Mouse (Mus musculus): ENCODE measurements around the gene Capzb. TPM values are rescaled to one million over a fixed set of nuclear protein-coding genes. Genes with fewer than 3 reads are reported as not detected.

The Capzb gene
- total and polyA plus RNA-seq, 3 experiments = 86.4 to 388 (median 160) TPM

GRCm38 (mm10) chr4:139242607-139242955, 49.9 kb downstream of the Capzb start:
- in situ Hi-C loops (cut with MboI; ENCODE audit: low pct_ligation_motif_present, low pct_unique_long_range_greater_than_20kb, low sequenced_read_pairs) = no loop called here
- no peak overlapping the region for H3K27ac ChIP-seq (ENCODE audit: insufficient read depth, low read depth)
- no peaks in the 10 kb centered on the region for H3K27me3 ChIP-seq (replicated peaks)
- H3K79me2 ChIP-seq (replicated peaks; ENCODE audit: control insufficient read depth, extremely low read depth, insufficient read depth, poor library complexity, severe bottlenecking) = no peaks in the 10 kb centered on the region; the same call in none of the 2 replicates
- no peaks in the 10 kb centered on the region for H3K9me3 ChIP-seq (replicated peaks; ENCODE audit: low read length)
- TF ChIP-seq CHD2 (IDR thresholded peaks at IDR 0.05; ENCODE audit: low read length) (no peak), USF1 (IDR thresholded peaks at IDR 0.05; ENCODE audit: low read depth, low read length) (no peak), SIN3A (IDR thresholded peaks at IDR 0.05; ENCODE audit: low read length) (no peak), MAFK (IDR thresholded peaks at IDR 0.05; ENCODE audit: insufficient replicate concordance, low read length) (no peak), POLR2AphosphoS2 (IDR thresholded peaks at IDR 0.05; ENCODE audit: low read depth, low read length) (no peak), ELF1 (IDR thresholded peaks at IDR 0.05; ENCODE audit: low read depth, low read length) (no peak), BHLHE40 (IDR thresholded peaks at IDR 0.05; ENCODE audit: low read depth, low read length) (no peak), USF2 (conservative IDR thresholded peaks at IDR 0.05; ENCODE audit: low read depth, low read length) (no peak), CTCF (conservative IDR thresholded peaks at IDR 0.05 in 1 of 2, IDR thresholded peaks at IDR 0.05 in 1 of 2; ENCODE audit: low read depth in 2 of 2, low read length in 2 of 2) (no peak), GABPA (IDR thresholded peaks at IDR 0.05; ENCODE audit: insufficient replicate concordance, low read depth, low read length) (no peak), NELFE (IDR thresholded peaks at IDR 0.05; ENCODE audit: low read depth, low read length) (no peak), HCFC1 (IDR thresholded peaks at IDR 0.05; ENCODE audit: low read depth, low read length) (no peak), RCOR1 (conservative IDR thresholded peaks at IDR 0.05; ENCODE audit: low read depth, low read length) (no peak), IRF4 (IDR thresholded peaks at IDR 0.05; ENCODE audit: low read depth, low read length) (no peak), JUND (conservative IDR thresholded peaks at IDR 0.05; ENCODE audit: low read depth, low read length) (no peak), ZMIZ1 (IDR thresholded peaks at IDR 0.05; ENCODE audit: low read depth, low read length) (no peak), TBP (conservative IDR thresholded peaks at IDR 0.05; ENCODE audit: low read depth, low read length) (no peak), RAD21 (IDR thresholded peaks at IDR 0.05; ENCODE audit: low read depth, low read length) (no peak), MAX (IDR thresholded peaks at IDR 0.05; ENCODE audit: low read length) (no peak), ZC3H11A (IDR thresholded peaks at IDR 0.05; ENCODE audit: low read depth, low read length) (no peak)
- no peak for DNase-seq (ENCODE audit: extremely low read depth)
- no peak overlapping the region for H3K4me3 ChIP-seq (replicated peaks in 1 of 3; ENCODE audit: low read depth in 2 of 3, low read length in 2 of 3, poor library complexity in 1 of 3)
- dilution Hi-C loops (cut with MboI; ENCODE audit: extremely low pct_ligation_motif_present, extremely low pct_unique_long_range_greater_than_20kb, low sequenced_read_pairs) = no loop called here
- H3K9ac ChIP-seq (ENCODE audit: insufficient read depth, low read depth) = no peak overlapping the region
- H3K4me1 ChIP-seq (ENCODE audit: control insufficient read depth in 1 of 2, insufficient read depth in 2 of 2) = peaks cover 0 to 22% of the 10 kb centered on the region in 2 experiments; a peak in 2 of 4 replicates
- H3K36me3 ChIP-seq (replicated peaks in 1 of 2; ENCODE audit: control insufficient read depth in 1 of 2, insufficient read depth in 1 of 2, low read length in 1 of 2) = peaks cover 55 to 99% of the 10 kb centered on the region in 2 experiments
- H3K4me2 ChIP-seq (ENCODE audit: insufficient read depth, low read depth, poor library complexity, severe bottlenecking) = no peak overlapping the region

DNA sequence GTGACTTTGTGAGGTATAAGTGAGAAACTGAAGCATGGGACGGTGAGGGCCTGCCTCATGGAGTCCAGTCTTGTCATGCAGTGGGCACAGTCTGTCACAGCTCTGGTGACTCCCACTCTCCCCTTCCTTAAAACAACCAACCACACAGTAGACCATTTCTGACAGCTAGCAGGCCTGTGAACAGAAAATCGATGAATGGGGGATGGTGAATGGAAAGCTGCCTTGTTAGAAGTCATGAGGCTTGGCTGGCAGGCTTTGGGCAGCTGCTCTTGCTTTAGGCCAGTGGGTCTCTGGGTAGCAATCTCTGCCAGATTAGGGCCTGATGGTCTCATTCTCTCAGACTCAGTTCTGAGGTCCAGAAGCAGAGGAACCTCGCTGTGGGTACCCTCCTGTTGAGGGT, 51.5 kb downstream of the Capzb start:
- peaks cover 0 to 22% of the 10 kb centered on the region in 2 experiments; a peak in 2 of 4 replicates for H3K4me1 ChIP-seq (ENCODE audit: control insufficient read depth in 1 of 2, insufficient read depth in 2 of 2)
- peaks cover 54 to 99% of the 10 kb centered on the region in 2 experiments for H3K36me3 ChIP-seq (replicated peaks in 1 of 2; ENCODE audit: control insufficient read depth in 1 of 2, insufficient read depth in 1 of 2, low read length in 1 of 2)
- H3K9me3 ChIP-seq (replicated peaks; ENCODE audit: low read length) = no peaks in the 10 kb centered on the region

More for the DNA sequence above, 51.5 kb downstream of the Capzb start:
- no peak overlapping the region for H3K4me3 ChIP-seq (replicated peaks in 1 of 3; ENCODE audit: low read depth in 2 of 3, low read length in 2 of 3, poor library complexity in 1 of 3)
- H3K4me2 ChIP-seq (ENCODE audit: insufficient read depth, low read depth, poor library complexity, severe bottlenecking) = no peak overlapping the region
- DNase-seq (ENCODE audit: extremely low read depth) = no peak
- dilution Hi-C loops (cut with MboI; ENCODE audit: extremely low pct_ligation_motif_present, extremely low pct_unique_long_range_greater_than_20kb, low sequenced_read_pairs) (no loop called here), in situ Hi-C loops (cut with MboI; ENCODE audit: low pct_ligation_motif_present, low pct_unique_long_range_greater_than_20kb, low sequenced_read_pairs) (no loop called here)
- H3K27me3 ChIP-seq (replicated peaks) = no peaks in the 10 kb centered on the region
- no peak overlapping the region for H3K9ac ChIP-seq (ENCODE audit: insufficient read depth, low read depth)
- H3K79me2 ChIP-seq (replicated peaks; ENCODE audit: control insufficient read depth, extremely low read depth, insufficient read depth, poor library complexity, severe bottlenecking) = no peaks in the 10 kb centered on the region; the same call in 1 of the 2 replicates
- no peak overlapping the region for H3K27ac ChIP-seq (ENCODE audit: insufficient read depth, low read depth)
- TF ChIP-seq SIN3A (IDR thresholded peaks at IDR 0.05; ENCODE audit: low read length) = no peak
- no peak for TF ChIP-seq RCOR1 (conservative IDR thresholded peaks at IDR 0.05; ENCODE audit: low read depth, low read length)
- no peak for TF ChIP-seq ELF1 (IDR thresholded peaks at IDR 0.05; ENCODE audit: low read depth, low read length)
- TF ChIP-seq ZNF384 (IDR thresholded peaks at IDR 0.05; ENCODE audit: low read depth, low read length) = no peak
- no peak for TF ChIP-seq POLR2A (IDR thresholded peaks at IDR 0.05; ENCODE audit: low read depth, low read length)
- TF ChIP-seq ZMIZ1 (IDR thresholded peaks at IDR 0.05; ENCODE audit: low read depth, low read length) = no peak
- no peak for TF ChIP-seq MAZ (IDR thresholded peaks at IDR 0.05; ENCODE audit: low read depth, low read length)
- no peak for TF ChIP-seq PAX5 (IDR thresholded peaks at IDR 0.05; ENCODE audit: low read length)
- TF ChIP-seq HCFC1 (IDR thresholded peaks at IDR 0.05; ENCODE audit: low read depth, low read length) = no peak
- TF ChIP-seq ZC3H11A (IDR thresholded peaks at IDR 0.05; ENCODE audit: low read depth, low read length) = no peak
